Mouse (Mus musculus): Measurements from ENCODE around the gene Narfl. TPM values are rescaled to one million over a fixed set of nuclear protein-coding genes. Genes with fewer than 3 reads are reported as not detected.

The Narfl gene
- polyA plus RNA-seq, 1 experiment from 2014 or later, result 24.8 TPM

Small RNAs within 50 kb of the gene (microRNA-seq; reads per million reads assigned to microRNA genes)
- not detected for gene Gm25083
- gene Mir3082, result not detected
- gene Mir6966, result not detected

Other genes with a start within 250 kb of the Narfl start
- 3.2 and 4.7 TPM in 2 replicates for gene Sox8, start 203.1 kb upstream of the Narfl start, polyA plus RNA-seq (2016; fragmentation: Nextera tagmentation; extraction: Ambion mirVana)
- gene Lmf1, start 194.7 kb upstream of the Narfl start, polyA plus RNA-seq (2016; fragmentation: Nextera tagmentation; extraction: Ambion mirVana), result 20.5 and 21.5 TPM in 2 replicates
- 0.85 and 1.5 TPM in 2 replicates for gene Gng13, start 56.6 kb upstream of the Narfl start, polyA plus RNA-seq (2016; fragmentation: Nextera tagmentation; extraction: Ambion mirVana)
- 31.4 and 34.5 TPM in 2 replicates for gene Chtf18, start 46.4 kb upstream of the Narfl start, polyA plus RNA-seq (2016; fragmentation: Nextera tagmentation; extraction: Ambion mirVana)
- 18.1 and 19.4 TPM in 2 replicates for gene Rpusd1, start 46.1 kb upstream of the Narfl start, polyA plus RNA-seq (2016; fragmentation: Nextera tagmentation; extraction: Ambion mirVana)
- not detected in 2 replicates for gene Mslnl, start 37.7 kb upstream of the Narfl start, polyA plus RNA-seq (2016; fragmentation: Nextera tagmentation; extraction: Ambion mirVana)
- 0.19 and 0.27 TPM in 2 replicates for gene Msln, start 19.4 kb upstream of the Narfl start, polyA plus RNA-seq (2016; fragmentation: Nextera tagmentation; extraction: Ambion mirVana)
- gene Haghl, start 11.9 kb downstream of the Narfl start, polyA plus RNA-seq (2016; fragmentation: Nextera tagmentation; extraction: Ambion mirVana), result 114 and 116 TPM in 2 replicates
- 0.40 and 0.68 TPM in 2 replicates for gene Ccdc78, start 12.8 kb downstream of the Narfl start, polyA plus RNA-seq (2016; fragmentation: Nextera tagmentation; extraction: Ambion mirVana)
- 81.8 and 86.1 TPM in 2 replicates for gene Fam173a, start 19.1 kb downstream of the Narfl start, polyA plus RNA-seq (2016; fragmentation: Nextera tagmentation; extraction: Ambion mirVana)
- not detected in 2 replicates for gene AC134908.4, start 21.9 kb downstream of the Narfl start, polyA plus RNA-seq (2016; fragmentation: Nextera tagmentation; extraction: Ambion mirVana)
- gene Metrn, start 23.4 kb downstream of the Narfl start, polyA plus RNA-seq (2016; fragmentation: Nextera tagmentation; extraction: Ambion mirVana), result 59.1 and 68.8 TPM in 2 replicates
- 24.8 and 29.4 TPM in 2 replicates for gene Fbxl16, start 35.3 kb downstream of the Narfl start, polyA plus RNA-seq (2016; fragmentation: Nextera tagmentation; extraction: Ambion mirVana)
- 28.3 and 28.5 TPM in 2 replicates for gene Wdr24, start 49.9 kb downstream of the Narfl start, polyA plus RNA-seq (2016; fragmentation: Nextera tagmentation; extraction: Ambion mirVana)
- gene Jmjd8, start 55.1 kb downstream of the Narfl start, polyA plus RNA-seq (2016; fragmentation: Nextera tagmentation; extraction: Ambion mirVana), result 70.7 and 71.1 TPM in 2 replicates
- gene Stub1, start 59.6 kb downstream of the Narfl start, polyA plus RNA-seq (2016; fragmentation: Nextera tagmentation; extraction: Ambion mirVana), result 277 and 283 TPM in 2 replicates
- 5.8 and 6.0 TPM in 2 replicates for gene Rhbdl1, start 63.5 kb downstream of the Narfl start, polyA plus RNA-seq (2016; fragmentation: Nextera tagmentation; extraction: Ambion mirVana)
- 2.5 and 3.7 TPM in 2 replicates for gene Gm20683, start 68.0 kb downstream of the Narfl start, polyA plus RNA-seq (2016; fragmentation: Nextera tagmentation; extraction: Ambion mirVana)
- 17.7 and 21.1 TPM in 2 replicates for gene Rhot2, start 71.1 kb downstream of the Narfl start, polyA plus RNA-seq (2016; fragmentation: Nextera tagmentation; extraction: Ambion mirVana)
- 38.1 and 38.5 TPM in 2 replicates for gene Wdr90, start 87.7 kb downstream of the Narfl start, polyA plus RNA-seq (2016; fragmentation: Nextera tagmentation; extraction: Ambion mirVana)
- gene Mcrip2, start 95.0 kb downstream of the Narfl start, polyA plus RNA-seq (2016; fragmentation: Nextera tagmentation; extraction: Ambion mirVana), result 6.8 and 8.5 TPM in 2 replicates
- 59.5 and 65.2 TPM in 2 replicates for gene Mettl26, start 101.3 kb downstream of the Narfl start, polyA plus RNA-seq (2016; fragmentation: Nextera tagmentation; extraction: Ambion mirVana)
- 0.52 and 0.60 TPM in 2 replicates for gene Wfikkn1, start 107.1 kb downstream of the Narfl start, polyA plus RNA-seq (2016; fragmentation: Nextera tagmentation; extraction: Ambion mirVana)
- gene Rab40c, start 146.0 kb downstream of the Narfl start, polyA plus RNA-seq (2016; fragmentation: Nextera tagmentation; extraction: Ambion mirVana), result 38.0 and 38.8 TPM in 2 replicates
- gene Pigq, start 171.2 kb downstream of the Narfl start, polyA plus RNA-seq (2016; fragmentation: Nextera tagmentation; extraction: Ambion mirVana), result 54.1 and 54.5 TPM in 2 replicates
- gene Nhlrc4, start 171.2 kb downstream of the Narfl start, polyA plus RNA-seq (2016; fragmentation: Nextera tagmentation; extraction: Ambion mirVana), result 0.26 and 0.61 TPM in 2 replicates
- 0.13 and 0.14 TPM in 2 replicates for gene A930017K11Rik, start 178.8 kb downstream of the Narfl start, polyA plus RNA-seq (2016; fragmentation: Nextera tagmentation; extraction: Ambion mirVana)
- 30.4 and 30.6 TPM in 2 replicates for gene Capn15, start 212.0 kb downstream of the Narfl start, polyA plus RNA-seq (2016; fragmentation: Nextera tagmentation; extraction: Ambion mirVana)